Mouse (Mus musculus): ENCODE results near the gene Dpm2. TPM values are rescaled to one million over a fixed set of nuclear protein-coding genes. Genes with fewer than 3 reads are reported as not detected.

Dpm2 gene
- polyA plus RNA-seq, 1 experiment: 153 TPM

GRCm38 (mm10) chr2:32541986-32542573 is 28.6 kb upstream of the Dpm2 start:
- Histone ChIP-seq H3K4me1 (ENCODE audit: control insufficient read depth, insufficient read depth, low read length) (peaks cover 4% of the 10 kb centered on the region; the same call in 1 of the 2 replicates), H3K27ac (ENCODE audit: insufficient read depth, low read length) (peak overlapping the region; percentile 51; the same call in 1 of the 2 replicates), H3K4me3 (ENCODE audit: insufficient read depth, low read length) (no peak overlapping the region)
- TF ChIP-seq POLR2A (IDR thresholded peaks at IDR 0.05; ENCODE audit: extremely low read depth, insufficient read depth, low read length): no peak
- TF ChIP-seq CTCF (IDR thresholded peaks at IDR 0.05; ENCODE audit: extremely low read depth, insufficient read depth, low read length): no peak

- no peak overlapping the region for H3K4me3 ChIP-seq (ENCODE audit: insufficient read depth, low read length)
- H3K4me1 ChIP-seq (ENCODE audit: control insufficient read depth, insufficient read depth, low read length): peaks cover 4% of the 10 kb centered on the region; the same call in 1 of the 2 replicates
- H3K27ac ChIP-seq (ENCODE audit: insufficient read depth, low read length): peak overlapping the region; percentile 13; the same call in 1 of the 2 replicates
- TF ChIP-seq CTCF (IDR thresholded peaks at IDR 0.05; ENCODE audit: extremely low read depth, insufficient read depth, low read length) (no peak), POLR2A (IDR thresholded peaks at IDR 0.05; ENCODE audit: extremely low read depth, insufficient read depth, low read length) (no peak)
Measured at GRCm38 (mm10) chr2:32543031-32543449, 27.6 kb upstream of the Dpm2 start.

DNA sequence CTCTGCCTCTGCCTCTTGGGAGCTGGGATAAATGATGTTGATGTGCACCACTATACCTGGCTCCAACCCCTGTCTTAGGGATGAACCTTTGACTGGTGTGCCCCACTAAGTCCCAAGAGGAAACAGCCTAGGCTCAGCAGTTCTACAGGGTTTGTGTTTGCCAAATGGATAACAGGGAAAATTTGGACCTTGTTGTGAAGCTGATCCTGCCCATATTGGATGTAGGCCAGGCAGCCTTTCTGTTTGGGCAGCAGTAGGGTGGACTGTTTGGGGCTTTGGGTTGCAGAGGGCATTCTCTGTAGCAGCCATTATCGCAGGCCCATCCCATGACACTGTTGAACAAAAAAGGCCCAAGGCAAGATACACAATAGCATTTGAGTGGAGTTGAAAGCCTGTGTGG is 23.7 kb upstream of the Dpm2 start:
- Histone ChIP-seq H3K27ac (ENCODE audit: insufficient read depth, low read length) (no peak overlapping the region), H3K4me1 (ENCODE audit: control insufficient read depth, insufficient read depth, low read length) (no peaks in the 10 kb centered on the region; the same call in 1 of the 2 replicates), H3K4me3 (ENCODE audit: insufficient read depth, low read length) (no peak overlapping the region)
- TF ChIP-seq POLR2A (IDR thresholded peaks at IDR 0.05; ENCODE audit: extremely low read depth, insufficient read depth, low read length): no peak
- TF ChIP-seq CTCF (IDR thresholded peaks at IDR 0.05; ENCODE audit: extremely low read depth, insufficient read depth, low read length): no peak

GRCm38 (mm10) chr2:32547380-32547779 is 23.3 kb upstream of the Dpm2 start:
- no peak for TF ChIP-seq POLR2A (IDR thresholded peaks at IDR 0.05; ENCODE audit: extremely low read depth, insufficient read depth, low read length)
- TF ChIP-seq CTCF (IDR thresholded peaks at IDR 0.05; ENCODE audit: extremely low read depth, insufficient read depth, low read length): no peak
- Histone ChIP-seq H3K27ac (ENCODE audit: insufficient read depth, low read length) (no peak overlapping the region), H3K4me3 (ENCODE audit: insufficient read depth, low read length) (no peak overlapping the region), H3K4me1 (ENCODE audit: control insufficient read depth, insufficient read depth, low read length) (no peaks in the 10 kb centered on the region; the same call in 1 of the 2 replicates)

- no peak for TF ChIP-seq CTCF (IDR thresholded peaks at IDR 0.05; ENCODE audit: extremely low read depth, insufficient read depth, low read length)
- TF ChIP-seq POLR2A (IDR thresholded peaks at IDR 0.05; ENCODE audit: extremely low read depth, insufficient read depth, low read length): no peak
Measured at GRCm38 (mm10) chr2:32547964-32548739, 22.5 kb upstream of the Dpm2 start.

DNA sequence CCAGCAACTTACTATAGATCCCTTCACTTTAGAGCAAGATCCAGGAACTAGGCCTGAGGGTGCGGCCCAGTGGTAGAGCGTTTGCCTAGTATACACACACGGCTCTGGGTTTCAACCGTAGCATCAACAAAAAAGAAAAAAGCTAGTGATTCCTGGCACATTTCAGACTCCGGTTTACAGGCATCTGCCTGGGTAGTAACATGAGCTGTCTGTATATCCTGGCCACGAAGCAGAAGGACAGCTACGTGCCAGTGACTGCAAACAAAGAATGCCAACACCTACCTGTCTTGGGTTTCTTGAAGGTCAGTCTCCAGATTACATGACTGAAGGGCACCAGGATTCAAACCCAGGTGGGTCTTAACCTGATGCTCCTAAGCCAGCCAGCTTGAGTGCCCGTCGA is 21.5 kb upstream of the Dpm2 start:
- no peak overlapping the region for H3K27ac ChIP-seq (ENCODE audit: insufficient read depth, low read length)

More at GRCm38 (mm10) chr2:32547964-32548739, 22.5 kb upstream of the Dpm2 start:
- no peaks in the 10 kb centered on the region; the same call in 1 of the 2 replicates for H3K4me1 ChIP-seq (ENCODE audit: control insufficient read depth, insufficient read depth, low read length)
- H3K27ac ChIP-seq (ENCODE audit: insufficient read depth, low read length): no peak overlapping the region
- H3K4me3 ChIP-seq (ENCODE audit: insufficient read depth, low read length): no peak overlapping the region

GRCm38 (mm10) chr2:32549764-32550163 is 20.9 kb upstream of the Dpm2 start:
- H3K4me3 ChIP-seq (ENCODE audit: insufficient read depth, low read length): no peak overlapping the region
- TF ChIP-seq POLR2A (IDR thresholded peaks at IDR 0.05; ENCODE audit: extremely low read depth, insufficient read depth, low read length): no peak
- no peak for TF ChIP-seq CTCF (IDR thresholded peaks at IDR 0.05; ENCODE audit: extremely low read depth, insufficient read depth, low read length)
- H3K27ac ChIP-seq (ENCODE audit: insufficient read depth, low read length): no peak overlapping the region
- H3K4me1 ChIP-seq (ENCODE audit: control insufficient read depth, insufficient read depth, low read length): no peaks in the 10 kb centered on the region; the same call in 1 of the 2 replicates

More for the DNA sequence above, 21.5 kb upstream of the Dpm2 start:
- Histone ChIP-seq H3K4me1 (ENCODE audit: control insufficient read depth, insufficient read depth, low read length) (no peaks in the 10 kb centered on the region; the same call in 1 of the 2 replicates), H3K4me3 (ENCODE audit: insufficient read depth, low read length) (no peak overlapping the region)
- no peak for TF ChIP-seq POLR2A (IDR thresholded peaks at IDR 0.05; ENCODE audit: extremely low read depth, insufficient read depth, low read length)
- no peak for TF ChIP-seq CTCF (IDR thresholded peaks at IDR 0.05; ENCODE audit: extremely low read depth, insufficient read depth, low read length)

DNA sequence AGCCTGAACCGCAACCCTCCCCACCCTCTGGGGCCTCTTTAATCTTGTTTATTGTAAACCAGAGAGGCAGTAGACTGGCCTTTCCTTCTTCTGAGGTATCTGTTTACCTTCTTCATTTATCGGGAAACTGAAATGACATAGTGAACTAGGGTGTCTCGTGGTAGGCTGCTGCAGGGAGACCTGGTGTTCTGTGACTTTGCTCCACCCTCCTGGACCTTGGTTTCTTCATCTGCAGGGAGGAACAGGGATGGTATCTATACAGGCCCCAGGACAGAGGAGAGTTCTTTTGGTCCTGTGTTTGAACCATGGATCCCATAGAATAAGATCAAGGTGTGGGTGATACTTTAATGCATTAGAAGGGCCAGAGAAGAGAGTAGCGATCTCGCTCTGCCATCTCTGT is 19.4 kb upstream of the Dpm2 start:
- no peak overlapping the region for H3K27ac ChIP-seq (ENCODE audit: insufficient read depth, low read length)
- TF ChIP-seq CTCF (IDR thresholded peaks at IDR 0.05; ENCODE audit: extremely low read depth, insufficient read depth, low read length): no peak
- TF ChIP-seq POLR2A (IDR thresholded peaks at IDR 0.05; ENCODE audit: extremely low read depth, insufficient read depth, low read length): no peak
- H3K4me1 ChIP-seq (ENCODE audit: control insufficient read depth, insufficient read depth, low read length): no peaks in the 10 kb centered on the region; the same call in 1 of the 2 replicates
- H3K4me3 ChIP-seq (ENCODE audit: insufficient read depth, low read length): no peak overlapping the region

GRCm38 (mm10) chr2:32553592-32554148 is 17.0 kb upstream of the Dpm2 start:
- Histone ChIP-seq H3K4me1 (ENCODE audit: control insufficient read depth, insufficient read depth, low read length) (no peaks in the 10 kb centered on the region; the same call in 1 of the 2 replicates), H3K4me3 (ENCODE audit: insufficient read depth, low read length) (no peak overlapping the region), H3K27ac (ENCODE audit: insufficient read depth, low read length) (peak overlapping the region; percentile 31; the same call in 1 of the 2 replicates)
- TF ChIP-seq CTCF (IDR thresholded peaks at IDR 0.05; ENCODE audit: extremely low read depth, insufficient read depth, low read length) (no peak), POLR2A (IDR thresholded peaks at IDR 0.05; ENCODE audit: extremely low read depth, insufficient read depth, low read length) (no peak)

All from cortical plate, adult 2 months (tissue).